8 mouse cellular contexts compared by ENCODE assay signal in the genomic region with DNA sequence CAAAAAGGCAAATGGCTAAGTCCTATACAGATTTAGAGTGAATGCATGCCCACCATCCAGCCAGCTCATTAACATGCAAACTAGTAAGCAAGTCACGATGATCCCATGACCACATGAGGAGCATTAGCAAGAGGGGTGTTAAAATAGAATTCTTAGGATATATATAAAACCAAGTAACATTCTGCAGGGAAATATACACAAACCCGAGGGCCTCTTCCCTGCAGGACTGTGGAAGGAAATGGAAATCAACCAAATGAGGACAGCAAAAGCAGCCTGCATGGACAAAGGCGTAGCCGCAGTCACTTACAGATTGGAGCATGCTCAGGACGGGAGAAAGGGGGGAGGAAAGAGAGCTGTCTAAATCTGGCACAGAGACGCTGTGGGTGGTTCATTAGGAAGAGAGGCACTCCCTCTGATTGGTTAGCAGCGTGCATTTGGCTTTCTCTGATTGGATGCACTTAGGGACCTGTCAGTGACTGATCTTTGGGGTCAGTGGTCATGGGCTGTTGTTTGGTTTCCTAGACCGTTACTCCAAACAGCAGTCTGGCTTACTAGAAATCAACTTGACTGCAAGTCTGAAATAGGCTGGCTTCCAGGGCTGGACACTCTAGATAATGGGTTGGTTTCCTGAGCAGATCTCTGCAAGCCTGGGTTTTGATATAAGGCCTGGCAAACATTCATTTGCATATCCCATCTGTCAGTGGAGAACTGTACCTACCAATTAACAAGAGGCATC.
DNase-seq lines count a peak whose midpoint lies in the region; ATAC-seq lines count a peak whose summit lies in the region.

No protein-coding gene starts in this region.

- peak overlapping the region; percentile 72 for H3K27ac ChIP-seq in hindbrain, embryonic 15.5 days (replicated peaks)
- peak overlapping the region; percentile 65 for H3K27ac ChIP-seq in midbrain, embryonic 13.5 days

- peaks cover 14% of the 10 kb centered on the region for H3K4me1 ChIP-seq in hindbrain, embryonic 15.5 days (replicated peaks)
- peaks cover 17% of the 10 kb centered on the region for H3K4me1 ChIP-seq in midbrain, embryonic 13.5 days (replicated peaks)

- no peaks in the 10 kb centered on the region for H3K9me3 ChIP-seq in hindbrain, embryonic 15.5 days
- H3K9me3 ChIP-seq in midbrain, embryonic 13.5 days: no peaks in the 10 kb centered on the region

- H3K27me3 ChIP-seq in hindbrain, embryonic 15.5 days: no peaks in the 10 kb centered on the region
- no peaks in the 10 kb centered on the region for H3K27me3 ChIP-seq in midbrain, embryonic 13.5 days

- DNase-seq in urinary bladder, postnatal 14 days (ENCODE audit: low spot score): peak; percentile 22
- DNase-seq in urinary bladder, adult 2 months (ENCODE audit: low spot score): no peak
- peak; percentile 4 to 6 for DNase-seq in frontal cortex, postnatal 25 days (ENCODE audit: low spot score in 2 of 2)
- DNase-seq in liver: peak; percentile 42
- DNase-seq in spleen, postnatal 14 days (ENCODE audit: low spot score in 2 of 2): no peak

- peak; percentile 92 for ATAC-seq in hindbrain, embryonic 15.5 days (ENCODE audit: low FRiP score, low read depth)
- ATAC-seq in midbrain, embryonic 13.5 days: peak; percentile 92
- no peak for ATAC-seq in activated CD4-positive, CD25-positive, alpha-beta regulatory T cell, adult 4 months

- H3K4me3 ChIP-seq in hindbrain, embryonic 15.5 days: no peak overlapping the region
- no peak overlapping the region for H3K4me3 ChIP-seq in midbrain, embryonic 13.5 days (replicated peaks)

- 18% methylated on average over 8 of the region's 8 CpGs for WGBS in hindbrain, embryonic 15.5 days
- 27% methylated on average over 8 of the region's 8 CpGs for WGBS in midbrain, embryonic 13.5 days

- H3K9ac ChIP-seq in hindbrain, embryonic 15.5 days: no peak overlapping the region
- 0 out of 2 replicates have a peak overlapping the region, but pooled peaks have one; percentile 14 for H3K9ac ChIP-seq in midbrain, embryonic 13.5 days (replicated peaks)

- no peaks in the 10 kb centered on the region for H3K36me3 ChIP-seq in hindbrain, embryonic 15.5 days
- no peaks in the 10 kb centered on the region for H3K36me3 ChIP-seq in midbrain, embryonic 13.5 days

- H3K4me2 ChIP-seq in hindbrain, embryonic 15.5 days: peak overlapping the region; percentile 30
- peak overlapping the region; percentile 32 for H3K4me2 ChIP-seq in midbrain, embryonic 13.5 days (replicated peaks)

Comparison
In these comparisons a context has a peak if more than half of its experiments do, and no peak if none do; other contexts are left out.
1. DNase-seq: peak in urinary bladder, postnatal 14 days (single experiment), frontal cortex, postnatal 25 days (2 of 2) and liver (single experiment); none in urinary bladder, adult 2 months (single experiment) and spleen, postnatal 14 days (0 of 2).